Mouse (Mus musculus) neural tube, embryonic 11.5 days (tissue): ENCODE data around the gene Pced1b. TPM values are rescaled to one million over a fixed set of nuclear protein-coding genes. Genes with fewer than 3 reads are reported as not detected.

Experiments
- ATAC-seq: fragments of 200-750 bp; cut with Nextera tagmentation; 2 replicates; pipeline ENCODE4 v1.8.0; 2017; ENCODE audit warnings: moderate number of reproducible peaks, mild to moderate bottlenecking, moderate TSS enrichment, moderate library complexity; ENCODE audit not compliant: insufficient read depth, low FRiP score, low TSS enrichment
- DNase-seq: peaks from one replicate; pipeline ENCODE4 v3.0.0-alpha.2; 2015; ENCODE audit warnings: low spot score
- H3K27ac ChIP-seq: fragments of 300-500 bp; sonication (generic); 2 replicates; pipeline ENCODE4 v1.5.1; 2014; ENCODE audit warnings: low read depth, mild to moderate bottlenecking, low read length
- H3K27me3 ChIP-seq: fragments of 300-500 bp; sonication (generic); 2 replicates; pipeline ENCODE4 v1.6.1; 2014; ENCODE audit warnings: mild to moderate bottlenecking, low read length, mixed read lengths; ENCODE audit not compliant: control insufficient read depth, insufficient read depth
- H3K36me3 ChIP-seq: fragments of 300-500 bp; sonication (generic); 2 replicates; pipeline ENCODE4 v1.6.1; 2014; ENCODE audit warnings: mild to moderate bottlenecking, low read length, moderate library complexity, mixed read lengths; ENCODE audit not compliant: control insufficient read depth, insufficient read depth
- H3K4me1 ChIP-seq: fragments of 300-500 bp; sonication (generic); 2 replicates; pipeline ENCODE4 v1.6.1; 2014; ENCODE audit warnings: low read length, mixed read lengths; ENCODE audit not compliant: control insufficient read depth, insufficient read depth
- H3K4me2 ChIP-seq: fragments of 300-500 bp; sonication (generic); 2 replicates; pipeline ENCODE4 v1.6.1; 2014; ENCODE audit warnings: low read depth, mild to moderate bottlenecking, moderate library complexity
- H3K4me3 ChIP-seq: fragments of 300-500 bp; sonication (generic); 2 replicates; pipeline ENCODE4 v1.5.1; 2014; ENCODE audit warnings: low read depth, low read length
- H3K9ac ChIP-seq: fragments of 300-500 bp; sonication (generic); 2 replicates; pipeline ENCODE4 v1.6.1; 2014; ENCODE audit warnings: mild to moderate bottlenecking, low read length
- H3K9me3 ChIP-seq: fragments of 300-500 bp; sonication (generic); 2 replicates; pipeline ENCODE4 v1.6.1; 2016; ENCODE audit warnings: low read length; ENCODE audit not compliant: control insufficient read depth
- WGBS: fragments of 180-500 bp; shearing (Covaris S2); extraction: QIAGEN DNeasy Blood & Tissue Kit; methylation state at CpG from one replicate; pipeline ENCODE4 v1.1.7; 2014; 5-methylcytosine and 5-hydroxymethylcytosine counted together
- polyA plus RNA-seq: library from polyadenylated mRNA; unstranded; fragments of >200 nt; fragmentation: Nextera tagmentation; extraction: Ambion mirVana; gene quantifications from 2 replicates; pipeline ENCODE4 v1.2.1, GENCODE M21; 2014

The Pced1b gene
- polyA plus RNA-seq, 1 experiment from 2014 or later = 3.6 TPM

- no peak for ATAC-seq
- H3K27ac ChIP-seq = no peak overlapping the region
- H3K36me3 ChIP-seq = no peaks in the 10 kb centered on the region
- 92% methylated on average over 10 of the region's 10 CpGs for WGBS
- no peak for DNase-seq
- H3K27me3 ChIP-seq = peaks cover 6% of the 10 kb centered on the region; the same call in 1 of the 2 replicates
- H3K9ac ChIP-seq = no peak overlapping the region
- no peaks in the 10 kb centered on the region for H3K9me3 ChIP-seq
- H3K4me2 ChIP-seq = no peak overlapping the region
- no peak overlapping the region for H3K4me3 ChIP-seq
- H3K4me1 ChIP-seq = 0 out of 2 replicates have a peak, but pooled peaks cover 5% of the 10 kb centered on the region
Measured at GRCm38 (mm10) chr15:97249322-97249721, 2.4 kb downstream of the Pced1b start.

- H3K27me3 ChIP-seq = no peaks in the 10 kb centered on the region
- H3K4me3 ChIP-seq = no peak overlapping the region
- 75% methylated on average over 8 of the region's 8 CpGs for WGBS
- no peak overlapping the region for H3K9ac ChIP-seq
- 0 out of 2 replicates have a peak, but pooled peaks cover 5% of the 10 kb centered on the region for H3K4me1 ChIP-seq
- H3K27ac ChIP-seq = no peak overlapping the region
- ATAC-seq = no peak
- no peak overlapping the region for H3K4me2 ChIP-seq
- no peak for DNase-seq
- H3K9me3 ChIP-seq = no peaks in the 10 kb centered on the region
- H3K36me3 ChIP-seq = no peaks in the 10 kb centered on the region
Measured at GRCm38 (mm10) chr15:97252493-97253034, 5.7 kb downstream of the Pced1b start.

GRCm38 (mm10) chr15:97254375-97254774 is 7.5 kb downstream of the Pced1b start:
- H3K9ac ChIP-seq = no peak overlapping the region
- ATAC-seq (no peak), DNase-seq (no peak)
- no peaks in the 10 kb centered on the region for H3K36me3 ChIP-seq
- H3K4me1 ChIP-seq = no peaks in the 10 kb centered on the region
- no peak overlapping the region for H3K4me3 ChIP-seq
- WGBS = 96% methylated on average over 4 of the region's 4 CpGs
- H3K27me3 ChIP-seq = no peaks in the 10 kb centered on the region
- no peak overlapping the region for H3K27ac ChIP-seq
- no peak overlapping the region for H3K4me2 ChIP-seq
- H3K9me3 ChIP-seq = no peaks in the 10 kb centered on the region

- no peak overlapping the region for H3K27ac ChIP-seq
- no peak overlapping the region for H3K9ac ChIP-seq
- no peak overlapping the region for H3K4me2 ChIP-seq
- no peak for ATAC-seq
- H3K27me3 ChIP-seq = no peaks in the 10 kb centered on the region
- H3K36me3 ChIP-seq = no peaks in the 10 kb centered on the region
- H3K4me1 ChIP-seq = no peaks in the 10 kb centered on the region
- H3K4me3 ChIP-seq = no peak overlapping the region
- no peaks in the 10 kb centered on the region for H3K9me3 ChIP-seq
- no peak for DNase-seq
- 92% methylated on average over 3 of the region's 3 CpGs for WGBS
Measured at GRCm38 (mm10) chr15:97255800-97256199, 8.9 kb downstream of the Pced1b start.

- H3K36me3 ChIP-seq = no peaks in the 10 kb centered on the region
- no peaks in the 10 kb centered on the region for H3K9me3 ChIP-seq
- ATAC-seq (no peak), DNase-seq (no peak)
- H3K4me3 ChIP-seq = no peak overlapping the region
- H3K9ac ChIP-seq = no peak overlapping the region
- no peak overlapping the region for H3K4me2 ChIP-seq
- H3K27me3 ChIP-seq = no peaks in the 10 kb centered on the region
- H3K27ac ChIP-seq = no peak overlapping the region
- 94% methylated on average over 11 of the region's 11 CpGs for WGBS
- no peaks in the 10 kb centered on the region for H3K4me1 ChIP-seq
Measured at GRCm38 (mm10) chr15:97256411-97256810, 9.5 kb downstream of the Pced1b start.

GRCm38 (mm10) chr15:97257206-97257775 is 10.4 kb downstream of the Pced1b start:
- no peak overlapping the region for H3K27ac ChIP-seq
- H3K36me3 ChIP-seq = no peaks in the 10 kb centered on the region
- no peak overlapping the region for H3K4me2 ChIP-seq
- H3K4me1 ChIP-seq = no peaks in the 10 kb centered on the region
- 90% methylated on average over 8 of the region's 8 CpGs for WGBS
- no peaks in the 10 kb centered on the region for H3K27me3 ChIP-seq
- DNase-seq (no peak), ATAC-seq (no peak)
- no peak overlapping the region for H3K9ac ChIP-seq
- H3K4me3 ChIP-seq = no peak overlapping the region
- no peaks in the 10 kb centered on the region for H3K9me3 ChIP-seq

- no peaks in the 10 kb centered on the region for H3K9me3 ChIP-seq
- H3K36me3 ChIP-seq = no peaks in the 10 kb centered on the region
- H3K4me2 ChIP-seq = no peak overlapping the region
- DNase-seq (no peak), ATAC-seq (no peak)
- 90% methylated on average over 17 of the region's 17 CpGs for WGBS
- no peaks in the 10 kb centered on the region for H3K27me3 ChIP-seq
- H3K27ac ChIP-seq = no peak overlapping the region
- no peak overlapping the region for H3K4me3 ChIP-seq
- H3K9ac ChIP-seq = no peak overlapping the region
- no peaks in the 10 kb centered on the region for H3K4me1 ChIP-seq
Measured at GRCm38 (mm10) chr15:97258483-97259230, 11.8 kb downstream of the Pced1b start.

GRCm38 (mm10) chr15:97259300-97259699 is 12.4 kb downstream of the Pced1b start:
- WGBS = 91% methylated on average over 8 of the region's 8 CpGs
- no peak overlapping the region for H3K27ac ChIP-seq
- ATAC-seq (no peak), DNase-seq (no peak)
- H3K9me3 ChIP-seq = no peaks in the 10 kb centered on the region
- H3K4me2 ChIP-seq = no peak overlapping the region
- H3K36me3 ChIP-seq = no peaks in the 10 kb centered on the region
- no peak overlapping the region for H3K4me3 ChIP-seq
- no peak overlapping the region for H3K9ac ChIP-seq
- no peaks in the 10 kb centered on the region for H3K27me3 ChIP-seq
- H3K4me1 ChIP-seq = no peaks in the 10 kb centered on the region
